Mouse (Mus musculus): ENCODE measurements around the gene Dnajc14.
A peak's percentile ranks its signal among the peaks of the same experiment; 100 is the strongest.
"Not testable (repeated sequence)": the region's sequence is repeated elsewhere in the genome, so short reads cannot be mapped to it uniquely, and the experiment has no call there.

The Dnajc14 gene

GRCm38 (mm10) chr10:128820217-128820616 is 16.4 kb downstream of the Dnajc14 start:
- no peak for DNase-seq (ENCODE audit: low read depth in 2 of 2, low spot score in 2 of 2)

- DNase-seq (ENCODE audit: low read depth in 2 of 2, low spot score in 2 of 2) = peak; percentile 96
Measured at GRCm38 (mm10) chr10:128821358-128822056, 17.6 kb downstream of the Dnajc14 start, which contains the start of gene Ormdl2. TSS of gene Ormdl2 (minus strand) at chr10:128821645.

- no peak for DNase-seq (ENCODE audit: low read depth in 2 of 2, low spot score in 2 of 2)
Measured at GRCm38 (mm10) chr10:128822135-128822534, 18.3 kb downstream of the Dnajc14 start.

GRCm38 (mm10) chr10:128823087-128823486 is 19.2 kb downstream of the Dnajc14 start:
- DNase-seq (ENCODE audit: low read depth in 2 of 2, low spot score in 2 of 2) = not testable (repeated sequence)

GRCm38 (mm10) chr10:128823821-128824220 is 20.0 kb downstream of the Dnajc14 start:
- DNase-seq (ENCODE audit: low read depth in 2 of 2, low spot score in 2 of 2) = no peak

- no peak for DNase-seq (ENCODE audit: low read depth in 2 of 2, low spot score in 2 of 2)
Measured at GRCm38 (mm10) chr10:128837400-128837799, 33.5 kb downstream of the Dnajc14 start.

GRCm38 (mm10) chr10:128839434-128839833 is 35.6 kb downstream of the Dnajc14 start:
- no peak for DNase-seq (ENCODE audit: low read depth in 2 of 2, low spot score in 2 of 2)

- DNase-seq (ENCODE audit: low read depth in 2 of 2, low spot score in 2 of 2) = no peak
Measured at GRCm38 (mm10) chr10:128840612-128841011, 36.8 kb downstream of the Dnajc14 start.

- DNase-seq (ENCODE audit: low read depth in 2 of 2, low spot score in 2 of 2) = no peak
Measured at GRCm38 (mm10) chr10:128843260-128843659, 39.4 kb downstream of the Dnajc14 start.

- DNase-seq (ENCODE audit: low read depth in 2 of 2, low spot score in 2 of 2) = no peak
Measured at GRCm38 (mm10) chr10:128845516-128845915, 41.7 kb downstream of the Dnajc14 start.

GRCm38 (mm10) chr10:128846664-128847063 is 42.8 kb downstream of the Dnajc14 start:
- no peak for DNase-seq (ENCODE audit: low read depth in 2 of 2, low spot score in 2 of 2)

- DNase-seq (ENCODE audit: low read depth in 2 of 2, low spot score in 2 of 2) = no peak
Measured at GRCm38 (mm10) chr10:128848426-128848825, 44.6 kb downstream of the Dnajc14 start.

- no peak for DNase-seq (ENCODE audit: low read depth in 2 of 2, low spot score in 2 of 2)
Measured at GRCm38 (mm10) chr10:128850339-128850738, 46.5 kb downstream of the Dnajc14 start.

GRCm38 (mm10) chr10:128861176-128861575 is 57.3 kb downstream of the Dnajc14 start:
- no peak for DNase-seq (ENCODE audit: low read depth in 2 of 2, low spot score in 2 of 2)

- DNase-seq (ENCODE audit: low read depth in 2 of 2, low spot score in 2 of 2) = no peak
Measured at GRCm38 (mm10) chr10:128866042-128866441, 62.2 kb downstream of the Dnajc14 start.

GRCm38 (mm10) chr10:128866518-128866917 is 62.7 kb downstream of the Dnajc14 start:
- DNase-seq (ENCODE audit: low read depth in 2 of 2, low spot score in 2 of 2) = no peak
